Mouse (Mus musculus) embryonic facial prominence, embryonic 14.5 days (tissue): Measurements from ENCODE around the gene Camkk2. TPM values are rescaled to one million over a fixed set of nuclear protein-coding genes. Genes with fewer than 3 reads are reported as not detected.
A peak's percentile ranks its signal among the peaks of the same experiment; 100 is the strongest.

ENCODE experiments used
- ATAC-seq: fragments of 200-750 bp; cut with Nextera tagmentation; 2 replicates; pipeline ENCODE4 v1.8.0; 2017; ENCODE audit warnings: low read depth, moderate number of reproducible peaks, moderate TSS enrichment
- DNase-seq: peaks from one replicate; pipeline ENCODE4 v3.0.0-alpha.2; 2015; ENCODE audit warnings: low spot score
- H3K27ac ChIP-seq: fragments of 300-500 bp; sonication (generic); replicated peaks from 2 replicates; pipeline ENCODE4 v1.5.1; 2014; ENCODE audit warnings: low read depth, mild to moderate bottlenecking, low read length, moderate library complexity
- H3K27me3 ChIP-seq: fragments of 300-500 bp; sonication (generic); replicated peaks from 2 replicates; pipeline ENCODE4 v1.6.1; 2014; ENCODE audit warnings: low read length; ENCODE audit not compliant: control insufficient read depth, insufficient read depth
- H3K36me3 ChIP-seq: fragments of 300-500 bp; sonication (generic); 2 replicates; pipeline ENCODE4 v1.6.1; 2014; ENCODE audit warnings: low read length, mixed read lengths; ENCODE audit not compliant: control insufficient read depth, insufficient read depth
- H3K4me1 ChIP-seq: fragments of 300-500 bp; sonication (generic); 2 replicates; pipeline ENCODE4 v1.6.1; 2014; ENCODE audit warnings: antibody characterized with exemption, low read length; ENCODE audit not compliant: control insufficient read depth, insufficient read depth
- H3K4me2 ChIP-seq: fragments of 300-500 bp; sonication (generic); 2 replicates; pipeline ENCODE4 v1.6.1; 2014; ENCODE audit warnings: low read depth, mild to moderate bottlenecking, low read length, moderate library complexity, mixed read lengths
- H3K4me3 ChIP-seq: fragments of 300-500 bp; sonication (generic); 2 replicates; pipeline ENCODE4 v1.5.1; 2014; ENCODE audit warnings: low read depth, mild to moderate bottlenecking, low read length
- H3K9ac ChIP-seq: fragments of 300-500 bp; sonication (generic); 2 replicates; pipeline ENCODE4 v1.6.1; 2014; ENCODE audit warnings: low read depth, mild to moderate bottlenecking, low read length, moderate library complexity, mixed read lengths
- H3K9me3 ChIP-seq: fragments of 300-500 bp; sonication (generic); 2 replicates; pipeline ENCODE4 v1.6.1; 2016; ENCODE audit warnings: low read length; ENCODE audit not compliant: control insufficient read depth
- WGBS: fragments of 180-500 bp; shearing (Covaris S2); extraction: QIAGEN DNeasy Blood & Tissue Kit; methylation state at CpG from one replicate; pipeline ENCODE4 v1.1.7; 2014; 5-methylcytosine and 5-hydroxymethylcytosine counted together
- polyA plus RNA-seq: library from polyadenylated mRNA; unstranded; fragments of >200 nt; fragmentation: Nextera tagmentation; extraction: Ambion mirVana; gene quantifications from 2 replicates; pipeline ENCODE4 v1.2.1, GENCODE M21; 2014

Camkk2 gene
- polyA plus RNA-seq, 1 experiment from 2014 or later: 27.7 TPM

- H3K4me3 ChIP-seq: no peak overlapping the region
- no peaks in the 10 kb centered on the region for H3K4me1 ChIP-seq
- H3K27me3 ChIP-seq: no peaks in the 10 kb centered on the region
- 0 out of 2 replicates have a peak, but pooled peaks cover 6% of the 10 kb centered on the region for H3K36me3 ChIP-seq
- ATAC-seq: no peak
- 85% methylated on average over 13 of the region's 13 CpGs for WGBS
- H3K9ac ChIP-seq: no peak overlapping the region
- no peak for DNase-seq
- no peak overlapping the region for H3K27ac ChIP-seq
- H3K9me3 ChIP-seq: no peaks in the 10 kb centered on the region
- no peak overlapping the region for H3K4me2 ChIP-seq
Observed at GRCm38 (mm10) chr5:122725453-122725852, 53.8 kb downstream of the Camkk2 start.

- no peaks in the 10 kb centered on the region for H3K4me1 ChIP-seq
- H3K27ac ChIP-seq: no peak overlapping the region
- WGBS: 93% methylated on average over 8 of the region's 8 CpGs
- no peak overlapping the region for H3K9ac ChIP-seq
- no peak overlapping the region for H3K4me2 ChIP-seq
- no peaks in the 10 kb centered on the region for H3K9me3 ChIP-seq
- ATAC-seq: no peak
- no peak for DNase-seq
- no peaks in the 10 kb centered on the region for H3K36me3 ChIP-seq
- H3K27me3 ChIP-seq: no peaks in the 10 kb centered on the region
- no peak overlapping the region for H3K4me3 ChIP-seq
Observed at GRCm38 (mm10) chr5:122719168-122719567, 60.0 kb downstream of the Camkk2 start.

- H3K4me2 ChIP-seq: no peak overlapping the region
- H3K27me3 ChIP-seq: no peaks in the 10 kb centered on the region
- H3K36me3 ChIP-seq: no peaks in the 10 kb centered on the region
- ATAC-seq (no peak), DNase-seq (peak; percentile 33)
- no peak overlapping the region for H3K27ac ChIP-seq
- no peaks in the 10 kb centered on the region for H3K9me3 ChIP-seq
- 67% methylated on average over 7 of the region's 7 CpGs for WGBS
- H3K9ac ChIP-seq: no peak overlapping the region
- H3K4me1 ChIP-seq: no peaks in the 10 kb centered on the region
- H3K4me3 ChIP-seq: no peak overlapping the region
Observed at GRCm38 (mm10) chr5:122718400-122718799, 60.8 kb downstream of the Camkk2 start.

GRCm38 (mm10) chr5:122716793-122717192 is 62.4 kb downstream of the Camkk2 start:
- Histone ChIP-seq H3K4me3 (no peak overlapping the region), H3K4me1 (no peaks in the 10 kb centered on the region), H3K9me3 (no peaks in the 10 kb centered on the region), H3K4me2 (no peak overlapping the region), H3K9ac (no peak overlapping the region), H3K27ac (no peak overlapping the region), H3K36me3 (no peaks in the 10 kb centered on the region), H3K27me3 (no peaks in the 10 kb centered on the region)
- no peak for DNase-seq
- ATAC-seq: no peak
- WGBS: 100% methylated on average over 2 of the region's 2 CpGs

GRCm38 (mm10) chr5:122715723-122716122 is 63.5 kb downstream of the Camkk2 start:
- no peak overlapping the region for H3K4me2 ChIP-seq
- no peak for DNase-seq
- H3K36me3 ChIP-seq: no peaks in the 10 kb centered on the region
- no peak overlapping the region for H3K4me3 ChIP-seq
- H3K27me3 ChIP-seq: no peaks in the 10 kb centered on the region
- no peak overlapping the region for H3K27ac ChIP-seq
- WGBS: 80% methylated on average over 1 of the region's 1 CpGs
- no peaks in the 10 kb centered on the region for H3K4me1 ChIP-seq
- no peak overlapping the region for H3K9ac ChIP-seq
- H3K9me3 ChIP-seq: no peaks in the 10 kb centered on the region
- ATAC-seq: no peak

- Histone ChIP-seq H3K4me2 (no peak overlapping the region), H3K4me3 (no peak overlapping the region), H3K36me3 (no peaks in the 10 kb centered on the region), H3K27ac (no peak overlapping the region), H3K9ac (no peak overlapping the region), H3K27me3 (no peaks in the 10 kb centered on the region), H3K9me3 (no peaks in the 10 kb centered on the region), H3K4me1 (peaks cover 7% of the 10 kb centered on the region)
- ATAC-seq (no peak), DNase-seq (no peak)
- WGBS: 77% methylated on average over 6 of the region's 6 CpGs
Observed at GRCm38 (mm10) chr5:122708819-122709218, 70.4 kb downstream of the Camkk2 start.

- peak within 1 kb of the TSS; percentile 79 for H3K27ac ChIP-seq
- H3K4me2 ChIP-seq: peak within 1 kb of the TSS; percentile 93
- H3K9ac ChIP-seq: peak within 1 kb of the TSS; percentile 84
- H3K4me1 ChIP-seq: peaks cover 7% of the 10 kb centered on the region
- H3K27me3 ChIP-seq: no peaks in the 10 kb centered on the region
- DNase-seq (peak; percentile 90), ATAC-seq (peak; percentile 92)
- no peaks in the 10 kb centered on the region for H3K9me3 ChIP-seq
- H3K4me3 ChIP-seq: peak within 1 kb of the TSS; percentile 77
- WGBS: 2% methylated on average over 33 of the region's 66 CpGs
- no peaks in the 10 kb centered on the region for H3K36me3 ChIP-seq
Observed at GRCm38 (mm10) chr5:122707276-122708181, 71.7 kb downstream of the Camkk2 start, which contains the start of gene P2rx4. Gene P2rx4, plus strand, starts transcription at chr5:122707544.

- Histone ChIP-seq H3K27ac (peak overlapping the region; percentile 79), H3K36me3 (no peaks in the 10 kb centered on the region), H3K4me3 (peak overlapping the region; percentile 77), H3K27me3 (no peaks in the 10 kb centered on the region), H3K9me3 (no peaks in the 10 kb centered on the region), H3K4me2 (peak overlapping the region; percentile 93), H3K9ac (peak overlapping the region; percentile 84), H3K4me1 (peaks cover 7% of the 10 kb centered on the region)
- 46% methylated on average over 4 of the region's 5 CpGs for WGBS
- DNase-seq: no peak
- no peak; the same call in 1 of the 2 replicates for ATAC-seq
Observed at GRCm38 (mm10) chr5:122706917-122707275, 72.3 kb downstream of the Camkk2 start.

GRCm38 (mm10) chr5:122705174-122705573 is 74.0 kb downstream of the Camkk2 start:
- DNase-seq: no peak
- no peak overlapping the region for H3K4me3 ChIP-seq
- H3K9ac ChIP-seq: no peak overlapping the region
- 72% methylated on average over 3 of the region's 3 CpGs for WGBS
- H3K27ac ChIP-seq: no peak overlapping the region
- no peaks in the 10 kb centered on the region for H3K27me3 ChIP-seq
- no peak for ATAC-seq
- no peaks in the 10 kb centered on the region for H3K36me3 ChIP-seq
- peaks cover 7% of the 10 kb centered on the region for H3K4me1 ChIP-seq
- no peaks in the 10 kb centered on the region for H3K9me3 ChIP-seq
- no peak overlapping the region for H3K4me2 ChIP-seq
